Mouse (Mus musculus) lung, postnatal 25 days (tissue): ENCODE data around the gene Kif26b.
A peak's percentile ranks its signal among the peaks of the same experiment; 100 is the strongest.

Source experiments
- DNase-seq: peaks from one replicate; pipeline ENCODE4 v3.0.0; 2022; ENCODE audit warnings: low spot score

Gene Kif26b

DNA sequence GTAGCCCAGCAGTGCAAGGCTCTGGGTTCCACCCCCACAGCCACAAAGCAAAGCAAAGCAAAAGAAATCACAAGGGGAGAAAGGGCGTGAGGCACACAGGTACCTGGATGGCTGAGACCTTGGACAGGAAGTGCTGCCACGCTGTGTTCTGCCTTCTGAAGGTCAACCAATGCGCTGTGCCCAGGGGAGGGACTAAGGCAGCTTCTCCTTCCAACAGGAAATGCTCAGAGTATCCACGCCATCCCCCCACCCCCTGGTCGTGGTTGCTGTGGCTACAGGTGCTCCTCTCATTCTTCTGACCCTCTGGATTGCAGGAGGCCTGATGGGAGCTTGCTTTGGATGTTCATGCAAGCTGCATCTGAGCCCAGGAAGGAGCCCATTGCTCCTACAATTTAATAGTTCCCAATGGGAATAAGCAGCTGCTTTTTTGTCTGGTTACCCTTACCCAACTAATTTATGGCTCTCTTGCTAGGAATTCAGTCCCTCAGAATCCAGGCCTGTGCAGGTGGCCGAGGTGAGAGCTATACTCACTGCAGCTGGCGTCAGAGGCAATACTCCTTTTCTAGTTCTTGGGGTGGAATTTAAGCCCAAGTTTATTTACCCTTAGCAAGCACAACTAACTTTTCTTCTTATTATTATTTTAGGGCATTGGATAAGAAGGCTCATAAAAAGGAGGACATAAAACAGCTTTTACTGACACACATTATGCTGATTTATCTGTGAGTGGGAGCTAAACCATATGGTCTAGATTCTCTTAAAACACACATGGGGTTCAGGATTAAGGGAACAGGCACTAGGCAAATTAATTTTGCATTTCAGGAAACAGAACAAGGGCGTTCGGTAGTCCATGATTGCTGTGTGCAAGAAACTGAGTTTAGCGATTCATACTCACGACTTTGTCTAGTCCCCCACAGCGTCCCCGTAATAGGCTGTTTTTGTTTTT, 61.6 kb downstream of the Kif26b start:
- DNase-seq, result no peak

DNA sequence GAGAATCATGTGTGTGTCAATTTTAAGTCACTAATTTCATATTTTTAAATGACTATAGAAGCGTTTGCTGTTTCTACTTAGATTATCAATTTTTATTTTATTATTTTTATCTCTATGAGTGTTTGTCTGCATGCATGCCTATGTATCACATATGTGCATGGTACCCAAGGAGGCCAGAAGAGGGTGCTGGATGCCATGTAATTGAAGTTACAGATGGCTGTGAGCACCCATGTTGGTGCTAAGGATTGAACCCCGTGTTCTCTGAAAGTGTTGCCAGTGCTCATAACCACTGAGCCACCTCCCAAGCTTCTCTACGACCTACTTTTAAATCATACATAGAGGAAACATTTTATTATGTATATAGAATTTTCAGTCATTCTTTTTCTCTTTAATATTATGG, 68.2 kb downstream of the Kif26b start:
- DNase-seq, result no peak

DNA sequence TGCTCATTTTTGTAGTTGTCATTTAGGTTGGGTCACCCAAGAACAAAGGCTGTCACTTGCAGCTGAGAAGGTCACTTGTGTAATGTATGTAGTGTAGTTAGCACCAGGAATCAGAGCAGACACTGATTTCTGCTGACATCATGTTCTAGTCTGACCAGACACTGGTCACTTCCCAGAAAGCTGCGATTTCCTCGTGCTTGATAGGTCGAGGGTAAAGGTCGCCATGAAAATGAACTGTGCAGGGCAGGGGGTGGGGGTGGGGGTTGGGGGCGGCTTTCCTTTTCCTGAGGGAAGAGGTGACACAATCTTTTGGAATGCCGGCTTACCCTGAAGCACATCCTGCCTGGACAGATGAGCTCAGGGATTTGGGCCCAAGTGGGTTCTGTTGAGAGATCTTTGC, 68.8 kb downstream of the Kif26b start:
- DNase-seq, result no peak

DNA sequence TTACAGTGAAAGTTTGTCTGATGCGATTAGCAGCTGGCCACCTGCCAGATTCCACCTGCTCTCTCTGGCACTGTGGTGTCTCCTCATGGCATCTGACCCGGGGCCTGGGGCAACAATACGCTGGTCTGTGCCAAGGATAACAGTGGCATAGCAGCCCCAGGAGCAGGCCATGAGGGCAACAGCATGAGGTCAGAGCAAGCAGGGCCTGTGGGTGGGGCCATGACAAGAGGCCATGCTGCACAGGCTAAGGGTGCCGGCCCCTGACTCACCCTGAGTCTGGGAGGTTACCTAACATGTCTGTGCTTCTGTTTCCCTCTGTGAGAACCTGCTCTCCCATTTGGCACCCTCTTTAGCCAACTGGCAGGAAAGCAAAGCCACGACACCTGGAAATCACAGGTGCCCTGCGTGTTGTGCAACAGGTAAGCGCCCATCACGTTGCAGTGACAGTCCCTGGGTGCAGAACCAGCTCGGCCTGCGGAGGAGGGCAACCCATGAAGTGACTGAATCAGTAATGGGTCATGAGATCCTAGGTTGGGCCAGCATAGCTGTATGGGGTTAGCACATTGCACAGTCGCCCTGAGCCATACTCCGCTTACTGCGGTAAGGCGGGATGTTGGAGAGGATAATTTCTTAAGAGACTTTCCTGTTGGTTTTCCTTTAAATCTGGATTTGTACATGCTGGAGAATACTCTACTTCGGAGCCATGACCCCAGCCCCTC, 72.1 kb downstream of the Kif26b start:
- DNase-seq, result peak; percentile 17

DNA sequence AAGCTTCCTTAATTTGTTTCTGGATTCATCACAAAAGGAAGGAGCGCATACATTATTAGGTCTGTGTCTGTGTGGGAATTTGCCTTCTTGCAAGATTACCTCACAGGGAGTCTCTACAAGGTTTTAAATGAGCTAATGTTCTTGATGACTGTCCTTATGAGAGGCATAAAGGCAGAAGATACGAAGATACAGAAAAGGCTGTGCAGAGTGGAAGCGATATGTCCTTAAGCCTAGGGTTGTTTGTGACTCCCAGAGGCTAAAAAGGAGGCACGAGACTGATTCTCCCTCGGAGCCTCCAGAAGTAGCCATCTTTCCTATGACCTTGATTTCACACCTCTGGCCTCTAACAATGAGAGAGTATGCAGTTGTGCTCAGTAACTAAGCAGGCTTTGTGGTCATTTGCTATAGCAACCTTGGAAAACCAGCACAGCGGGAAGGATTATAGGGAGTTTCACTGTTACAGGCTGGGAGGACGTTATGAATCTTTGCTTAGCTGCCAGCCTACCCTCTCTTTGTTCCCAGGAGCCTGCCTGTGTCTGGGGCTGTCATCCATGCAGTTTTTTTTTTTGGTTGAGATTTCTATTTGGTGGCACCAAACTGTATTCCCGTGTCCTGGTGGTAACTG, 80.3 kb downstream of the Kif26b start:
- no peak for DNase-seq

DNA sequence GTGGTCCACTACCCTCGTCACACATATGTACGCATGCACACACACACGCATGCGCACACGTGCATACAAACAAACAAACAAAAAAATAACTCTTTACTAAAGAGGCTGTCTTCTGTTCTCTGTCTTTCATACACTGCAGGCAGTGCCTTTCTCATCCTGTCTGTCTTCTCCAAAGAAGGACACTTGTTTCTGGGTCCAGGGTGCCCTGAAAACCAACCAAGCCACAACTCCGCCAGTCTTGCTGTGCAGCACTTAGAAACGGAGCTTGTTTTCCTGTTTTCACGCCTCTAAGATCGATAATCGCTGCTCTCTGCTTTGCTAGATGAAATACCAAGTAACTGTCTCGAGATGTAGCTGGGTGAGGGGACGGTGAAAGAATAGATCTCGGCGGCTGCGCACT, 82.6 kb downstream of the Kif26b start:
- no peak for DNase-seq

DNA sequence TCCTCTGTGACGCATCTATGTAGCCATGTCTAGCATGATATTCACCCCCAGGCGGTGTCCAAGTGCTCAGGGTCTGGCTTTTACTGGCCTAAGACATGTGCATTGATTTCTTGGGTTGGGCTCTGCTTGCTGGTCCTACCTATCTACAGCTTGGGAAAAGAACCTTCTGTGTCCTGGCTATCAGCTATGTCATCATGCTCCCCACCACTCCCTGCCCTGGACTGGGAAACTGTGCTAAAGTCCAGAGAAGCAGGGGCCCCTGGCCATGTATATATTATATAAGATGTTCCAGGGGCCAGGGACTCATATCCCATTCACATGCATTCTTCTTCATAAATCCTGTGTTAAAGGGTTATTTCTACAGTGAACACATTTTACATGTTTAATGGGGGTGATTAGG, 92.4 kb downstream of the Kif26b start:
- no peak for DNase-seq

DNA sequence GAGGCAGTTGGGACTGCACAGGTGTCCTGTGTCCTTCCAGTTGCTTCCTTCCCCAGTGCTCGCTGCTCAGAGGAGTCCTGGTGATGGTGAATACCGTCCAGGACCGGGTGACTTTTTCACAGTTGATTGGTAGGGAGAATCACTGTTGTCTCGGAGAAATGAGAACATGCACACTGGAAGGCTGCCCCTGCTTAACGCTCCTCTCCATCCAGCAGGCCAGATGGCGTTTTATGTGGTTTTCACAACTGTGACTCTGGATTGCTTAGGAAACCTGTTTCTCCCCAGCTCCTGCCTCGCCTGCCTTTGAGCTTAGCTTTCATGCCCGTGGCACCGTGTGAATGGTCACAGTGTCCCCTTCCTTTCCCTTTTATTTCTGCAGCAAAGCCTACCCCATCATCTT, 95.0 kb downstream of the Kif26b start:
- DNase-seq, result no peak

DNA sequence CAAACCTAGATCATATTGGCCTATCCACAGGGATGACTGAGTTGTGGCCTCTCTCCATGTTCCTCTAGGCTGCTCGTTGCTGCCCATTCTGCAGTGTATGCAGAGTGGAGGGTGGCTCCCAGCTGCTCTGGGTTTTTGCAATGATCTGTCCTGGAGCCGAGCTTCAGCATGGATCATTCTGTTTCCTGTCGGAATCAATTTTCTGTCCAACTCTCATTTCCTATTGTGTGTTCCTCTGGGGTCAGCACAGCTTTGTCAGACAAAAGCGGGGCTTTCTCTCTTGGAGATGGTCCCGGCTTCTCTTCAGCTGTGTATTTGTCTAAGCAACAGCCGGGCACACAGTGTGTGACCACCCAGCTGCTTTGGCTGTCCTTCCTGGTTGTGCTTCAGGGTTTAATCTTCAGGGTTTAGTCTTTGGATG, 98.0 kb downstream of the Kif26b start:
- no peak for DNase-seq

DNA sequence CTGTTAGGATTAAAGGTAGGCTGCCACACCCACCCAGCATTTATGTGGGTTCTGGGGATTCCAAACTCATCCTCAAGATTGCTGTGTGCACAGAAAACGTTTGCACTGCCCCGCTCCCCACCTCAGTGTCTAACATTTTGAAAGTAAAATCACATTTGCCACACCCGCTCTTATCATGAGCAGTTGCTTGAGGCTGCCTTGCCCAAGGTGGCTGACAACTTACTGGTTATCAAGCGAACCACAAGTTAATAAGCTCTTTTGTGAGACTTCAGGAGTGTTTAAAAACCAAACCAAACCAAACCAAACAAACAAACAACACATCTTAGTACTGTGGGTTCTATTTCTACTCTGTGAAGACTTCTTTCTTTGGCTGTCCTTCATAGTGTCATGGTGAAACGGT, 101.1 kb downstream of the Kif26b start:
- DNase-seq, result no peak

DNA sequence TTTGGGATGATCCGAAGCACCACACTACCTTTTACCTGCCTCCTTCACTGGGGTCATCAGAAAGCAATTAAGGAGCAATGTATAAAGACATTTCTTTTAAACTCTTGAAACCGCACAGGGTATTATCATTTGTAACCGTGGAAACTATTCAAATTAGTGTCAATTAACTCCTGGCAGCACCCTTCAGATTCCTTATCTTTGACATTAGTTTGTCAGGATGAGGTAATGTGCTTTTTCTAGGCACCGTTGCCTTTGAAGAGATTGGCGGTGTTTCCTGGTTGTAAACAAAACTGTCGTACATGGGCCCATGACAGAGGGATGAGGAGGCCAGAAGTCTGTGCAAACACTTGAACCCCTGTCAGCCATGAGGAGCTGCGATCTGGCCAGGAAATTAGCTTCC, 102.9 kb downstream of the Kif26b start:
- DNase-seq, result peak; percentile 4

DNA sequence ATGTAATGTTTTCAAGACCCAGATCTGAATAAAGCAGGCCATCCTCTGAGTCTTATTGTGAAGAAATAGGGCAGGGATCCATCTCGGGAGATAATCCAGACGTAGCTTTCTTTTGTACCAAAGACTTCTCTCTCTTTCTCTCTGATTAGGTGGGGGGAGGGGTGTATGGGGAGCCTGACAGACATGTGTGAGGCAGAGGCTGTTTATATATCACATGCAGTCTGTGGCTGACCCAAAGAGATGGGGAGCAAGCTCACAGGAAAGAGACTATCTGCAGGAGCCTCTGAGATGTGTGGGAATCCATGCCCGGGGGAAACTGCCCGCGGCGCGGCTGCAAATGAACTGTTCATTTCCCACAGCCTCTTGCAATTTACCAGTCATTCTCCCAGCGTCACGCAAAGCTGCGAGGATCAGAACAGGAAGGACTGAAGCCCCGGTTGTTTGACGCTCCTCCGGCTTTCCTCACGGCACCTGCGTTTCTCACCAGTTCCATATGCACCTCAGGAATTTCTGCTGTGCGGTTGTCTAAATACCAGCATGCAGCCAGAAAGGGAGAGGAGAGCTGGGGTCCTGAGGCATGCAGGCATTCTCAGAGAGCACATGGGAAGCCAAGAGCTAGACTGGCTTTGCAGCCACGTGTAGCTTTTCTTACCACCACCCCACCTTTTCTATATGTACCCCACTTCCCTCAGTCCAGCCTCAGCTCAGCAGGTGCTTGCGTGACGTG, 105.6 kb downstream of the Kif26b start:
- DNase-seq, result no peak

DNA sequence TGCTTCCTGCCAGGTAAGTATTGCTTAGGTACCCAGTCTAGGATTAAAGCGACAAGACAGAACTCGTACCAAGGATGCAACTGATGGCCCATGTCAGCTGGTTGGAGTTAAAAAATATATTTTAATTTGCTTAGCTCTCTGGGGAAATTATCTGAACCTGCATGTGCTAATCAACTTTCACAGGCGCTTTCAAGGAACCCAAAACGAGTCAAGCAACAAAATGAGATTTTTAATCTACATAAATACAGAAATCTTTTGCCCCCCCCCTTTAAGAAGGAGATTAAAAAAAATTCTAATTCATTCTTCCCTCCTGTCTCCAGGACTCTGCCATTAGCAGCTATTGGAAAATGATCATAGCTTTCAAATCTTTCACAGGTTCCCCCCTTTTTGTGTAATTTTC, 106.5 kb downstream of the Kif26b start:
- no peak for DNase-seq

DNA sequence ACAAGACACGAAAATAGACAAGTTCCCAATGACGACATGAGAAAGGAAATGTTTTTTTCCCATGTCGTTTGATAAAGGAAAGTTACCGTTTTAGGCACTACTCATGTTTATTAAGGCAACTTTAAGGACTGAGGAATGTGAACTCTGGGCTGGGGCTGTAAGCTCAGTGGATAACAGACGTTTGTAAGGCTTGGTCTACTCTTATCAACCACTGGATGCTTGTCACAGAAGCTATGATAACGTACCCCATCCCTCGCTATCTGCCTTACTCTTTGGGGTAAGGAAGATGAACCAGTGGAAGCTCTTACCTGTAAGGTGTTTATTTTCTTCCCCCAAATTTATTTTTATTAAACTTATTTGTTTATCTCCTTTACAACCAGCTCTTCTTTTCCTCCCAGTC, 108.4 kb downstream of the Kif26b start:
- DNase-seq, result no peak

DNA sequence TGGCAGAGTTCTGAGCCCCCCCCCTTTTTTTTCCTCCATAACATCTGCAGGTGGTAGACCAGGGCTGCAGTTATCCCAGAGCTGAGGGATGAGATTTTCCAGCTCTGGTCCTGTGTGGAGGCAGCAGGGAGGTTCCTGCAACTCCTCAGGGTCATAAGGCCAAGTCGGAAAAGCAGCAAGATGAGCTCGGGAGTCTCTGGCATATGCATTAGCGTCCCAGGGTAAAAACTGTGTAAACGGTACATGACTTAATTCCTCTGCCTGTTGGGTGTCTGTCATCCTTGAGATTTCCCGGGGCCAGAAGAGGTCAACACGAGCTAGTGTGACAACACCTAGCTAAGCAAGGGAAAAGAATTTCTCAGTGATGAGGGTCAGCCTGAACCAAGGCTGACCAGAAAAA, 111.0 kb downstream of the Kif26b start:
- DNase-seq, result no peak

DNA sequence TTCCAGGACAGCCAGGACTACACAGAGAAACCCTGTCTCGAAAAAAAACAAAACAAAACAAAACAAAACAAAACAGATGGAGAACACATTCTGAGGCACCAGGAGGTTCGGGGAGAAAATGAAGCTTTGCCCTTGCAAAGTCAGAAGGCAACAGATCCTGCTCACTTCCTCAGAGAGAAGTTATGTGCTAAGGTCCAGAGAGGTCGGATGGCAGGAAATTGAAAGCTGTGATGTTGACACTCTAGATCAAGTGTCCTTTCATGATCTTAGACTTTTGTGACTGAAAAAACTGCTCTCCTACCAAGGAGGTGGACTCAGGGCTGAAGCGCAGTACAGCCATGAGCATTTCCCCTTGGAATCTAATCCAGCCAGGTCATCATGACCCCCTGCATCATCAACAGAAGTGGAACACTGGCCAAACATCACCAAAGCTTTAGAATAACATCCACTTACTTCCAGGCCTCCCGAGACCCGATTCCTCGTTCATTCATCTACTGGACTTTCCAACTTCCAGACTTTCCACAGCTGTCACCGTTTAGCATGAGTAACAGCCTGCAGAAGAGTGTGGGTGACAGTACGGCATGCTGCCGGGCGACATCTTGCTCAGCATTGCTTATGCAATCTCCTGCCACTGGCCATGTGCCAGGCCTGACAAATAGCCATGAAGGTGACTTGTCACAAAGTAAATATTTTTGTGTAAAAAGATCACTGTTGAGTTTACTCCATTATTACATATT, 112.0 kb downstream of the Kif26b start:
- DNase-seq, result no peak

DNA sequence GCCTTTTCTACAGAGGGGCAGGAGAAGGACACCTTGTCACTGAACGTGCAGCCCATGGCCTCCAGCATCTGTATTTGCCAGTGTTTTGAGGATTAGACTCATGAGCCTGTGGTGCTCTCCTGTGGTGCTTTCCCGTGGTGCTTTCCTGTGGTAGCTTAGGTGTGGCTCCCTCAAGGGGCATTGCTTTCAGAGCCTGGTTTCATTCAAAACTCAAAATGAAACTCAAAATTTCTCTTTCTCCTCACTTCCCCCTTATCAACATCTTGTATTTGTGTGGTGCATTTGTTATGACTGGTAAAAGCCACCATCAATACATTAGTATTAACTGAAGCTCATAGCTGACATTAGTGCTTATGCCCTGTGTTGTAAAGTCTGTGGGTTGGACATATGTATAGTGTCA, 112.9 kb downstream of the Kif26b start:
- DNase-seq, result no peak

DNA sequence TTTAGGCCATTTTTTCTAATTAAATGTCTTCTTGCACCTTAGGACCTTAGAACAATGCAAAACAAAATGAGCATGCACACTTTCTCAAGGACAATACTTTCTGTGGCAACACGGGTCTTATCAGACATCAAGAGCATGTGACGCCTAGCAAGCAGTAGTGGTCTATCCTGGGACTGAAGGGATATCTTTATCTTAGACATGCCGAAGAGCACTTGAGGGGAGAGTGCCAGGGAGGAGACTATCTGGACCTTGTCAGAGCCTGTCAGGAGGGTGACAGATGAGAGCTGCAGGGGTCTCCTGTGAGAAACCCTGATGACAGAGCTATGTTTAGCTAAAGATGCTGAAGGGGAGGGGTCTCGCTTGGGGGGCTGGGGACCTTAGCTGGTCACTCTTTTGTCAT, 116.0 kb downstream of the Kif26b start:
- DNase-seq, result no peak

DNA sequence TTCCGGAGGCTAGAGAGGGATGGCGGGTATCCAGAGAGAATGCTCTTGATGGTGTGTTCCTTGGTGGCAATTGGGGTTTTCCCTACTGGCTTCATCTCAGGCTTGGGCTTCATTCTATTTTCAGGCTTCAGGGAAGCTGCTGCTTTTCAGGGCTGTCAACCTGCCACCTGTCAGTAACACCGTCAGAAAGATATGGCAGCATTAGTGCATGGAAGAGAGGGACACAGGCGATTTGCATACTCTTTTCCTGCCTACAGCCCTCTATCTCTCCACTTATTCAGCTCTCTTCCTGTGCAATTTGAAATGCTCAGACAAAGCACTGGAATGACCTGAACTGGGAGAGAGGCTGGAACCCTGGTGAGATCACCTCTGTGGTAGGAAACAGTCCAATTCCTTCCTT, 117.7 kb downstream of the Kif26b start:
- DNase-seq, result no peak

DNA sequence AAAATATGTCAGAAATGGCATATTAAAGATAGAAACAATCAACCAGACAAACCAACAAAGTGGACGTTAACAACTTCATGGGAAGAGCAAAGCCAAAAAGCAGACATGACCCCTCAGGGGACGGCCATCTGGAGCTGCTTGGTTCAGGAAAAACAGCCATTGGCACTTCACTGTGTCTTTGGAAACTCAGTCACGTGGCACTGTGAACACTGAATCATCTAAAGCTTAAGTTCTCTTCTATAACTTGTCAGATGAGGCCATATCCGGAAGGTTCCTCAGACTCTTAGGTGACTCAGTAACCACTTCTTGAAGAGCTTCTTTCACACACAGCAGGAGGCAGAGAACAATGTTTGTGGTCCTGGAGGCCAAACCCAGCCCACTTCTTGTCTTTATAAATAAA, 126.6 kb downstream of the Kif26b start:
- DNase-seq, result no peak

DNA sequence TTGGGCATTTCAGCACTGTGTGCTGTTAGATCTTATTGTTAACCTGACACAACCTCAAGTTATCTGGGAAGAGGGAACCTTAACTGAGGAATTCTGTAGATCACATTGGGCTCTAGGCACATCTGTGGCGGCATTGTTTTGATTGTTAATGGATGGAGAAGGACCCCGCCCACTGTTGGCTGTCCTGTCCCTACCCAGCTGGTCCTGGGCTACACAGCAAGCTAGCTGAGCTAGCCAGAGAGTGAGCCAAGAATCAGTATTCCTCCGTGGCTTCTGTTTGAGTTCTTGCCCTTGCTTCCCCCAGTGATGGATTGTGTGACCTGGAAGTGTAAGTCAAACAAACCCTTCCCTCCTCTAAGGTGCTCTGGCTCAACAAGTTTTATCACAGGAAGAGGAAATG, 132.1 kb downstream of the Kif26b start:
- no peak for DNase-seq

DNA sequence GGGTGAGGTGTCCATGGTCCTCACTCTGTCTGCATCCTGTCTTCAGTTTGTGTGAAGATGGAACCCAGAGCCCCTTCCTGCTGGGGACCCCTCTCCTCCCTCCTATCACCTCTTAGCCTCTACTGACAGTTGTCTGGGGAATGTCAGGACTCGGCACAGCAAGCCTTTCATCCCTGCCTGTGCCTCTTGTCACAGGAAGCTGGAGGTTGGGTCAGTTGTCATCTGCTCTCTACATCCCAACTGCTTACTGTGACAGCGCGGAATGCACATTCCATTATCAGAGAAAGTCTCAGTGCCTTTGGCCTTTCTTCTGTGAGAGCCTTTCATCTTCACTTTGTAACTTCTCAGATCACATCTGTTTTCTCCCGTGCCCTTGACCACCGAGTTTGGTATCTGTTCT, 132.6 kb downstream of the Kif26b start:
- DNase-seq, result no peak
